Mouse (Mus musculus) embryonic facial prominence, embryonic 11.5 days (tissue): ENCODE results near the gene Rpl22l1. TPM values are rescaled to one million over a fixed set of nuclear protein-coding genes. Genes with fewer than 3 reads are reported as not detected.
A peak's percentile ranks its signal among the peaks of the same experiment; 100 is the strongest.
"Not testable (repeated sequence)": the region's sequence is repeated elsewhere in the genome, so short reads cannot be mapped to it uniquely, and the experiment has no call there.

Experiments
- ATAC-seq: fragments of 200-750 bp; cut with Nextera tagmentation; replicated peaks from 2 replicates; pipeline ENCODE4 v1.8.0; 2017; ENCODE audit warnings: low read depth; ENCODE audit not compliant: insufficient number of reproducible peaks, low FRiP score, low TSS enrichment
- DNase-seq: peaks from one replicate; pipeline ENCODE4 v3.0.0-alpha.2; 2015; ENCODE audit warnings: low spot score
- H3K27ac ChIP-seq: fragments of 300-500 bp; sonication (generic); replicated peaks from 2 replicates; pipeline ENCODE4 v1.5.1; 2014; ENCODE audit warnings: mild to moderate bottlenecking, low read depth, low read length, control low read depth
- H3K27me3 ChIP-seq: fragments of 300-500 bp; sonication (generic); 2 replicates; pipeline ENCODE4 v1.6.1; 2014; ENCODE audit warnings: mild to moderate bottlenecking, low read length, moderate library complexity, mixed read lengths; ENCODE audit not compliant: control insufficient read depth, insufficient read depth
- H3K36me3 ChIP-seq: fragments of 300-500 bp; sonication (generic); replicated peaks from 2 replicates; pipeline ENCODE4 v1.6.1; 2014; ENCODE audit warnings: low read depth, mild to moderate bottlenecking, low read length, moderate library complexity, mixed read lengths; ENCODE audit not compliant: control insufficient read depth, insufficient read depth
- H3K4me1 ChIP-seq: fragments of 300-500 bp; sonication (generic); 2 replicates; pipeline ENCODE4 v1.6.1; 2014; ENCODE audit warnings: low read length, mixed read lengths; ENCODE audit not compliant: control insufficient read depth, insufficient read depth
- H3K4me2 ChIP-seq: fragments of 300-500 bp; sonication (generic); 2 replicates; pipeline ENCODE4 v1.6.1; 2014; ENCODE audit warnings: low read depth, mild to moderate bottlenecking, control low read depth, low read length, moderate library complexity
- H3K4me3 ChIP-seq: fragments of 300-500 bp; sonication (generic); 2 replicates; pipeline ENCODE4 v1.5.1; 2014; ENCODE audit warnings: low read depth, low read length, control low read depth
- H3K9ac ChIP-seq: fragments of 300-500 bp; sonication (generic); replicated peaks from 2 replicates; pipeline ENCODE4 v1.6.1; 2014; ENCODE audit warnings: mild to moderate bottlenecking, control low read depth, low read length
- H3K9me3 ChIP-seq: fragments of 300-500 bp; sonication (generic); replicated peaks from 2 replicates; pipeline ENCODE4 v1.6.1; 2016; ENCODE audit warnings: mild to moderate bottlenecking, low read length, inconsistent platforms, mixed read lengths; ENCODE audit not compliant: control insufficient read depth
- WGBS: fragments of 180-500 bp; shearing (Covaris S2); extraction: QIAGEN DNeasy Blood & Tissue Kit; methylation state at CpG from one replicate; pipeline ENCODE4 v1.1.7; 2014; 5-methylcytosine and 5-hydroxymethylcytosine counted together
- polyA plus RNA-seq: library from polyadenylated mRNA; unstranded; fragments of >200 nt; fragmentation: Nextera tagmentation; extraction: Ambion mirVana; gene quantifications from 2 replicates; pipeline ENCODE4 v1.2.1, GENCODE M21; 2014

Rpl22l1 gene
- 444 and 499 TPM in 2 replicates for polyA plus RNA-seq

DNA sequence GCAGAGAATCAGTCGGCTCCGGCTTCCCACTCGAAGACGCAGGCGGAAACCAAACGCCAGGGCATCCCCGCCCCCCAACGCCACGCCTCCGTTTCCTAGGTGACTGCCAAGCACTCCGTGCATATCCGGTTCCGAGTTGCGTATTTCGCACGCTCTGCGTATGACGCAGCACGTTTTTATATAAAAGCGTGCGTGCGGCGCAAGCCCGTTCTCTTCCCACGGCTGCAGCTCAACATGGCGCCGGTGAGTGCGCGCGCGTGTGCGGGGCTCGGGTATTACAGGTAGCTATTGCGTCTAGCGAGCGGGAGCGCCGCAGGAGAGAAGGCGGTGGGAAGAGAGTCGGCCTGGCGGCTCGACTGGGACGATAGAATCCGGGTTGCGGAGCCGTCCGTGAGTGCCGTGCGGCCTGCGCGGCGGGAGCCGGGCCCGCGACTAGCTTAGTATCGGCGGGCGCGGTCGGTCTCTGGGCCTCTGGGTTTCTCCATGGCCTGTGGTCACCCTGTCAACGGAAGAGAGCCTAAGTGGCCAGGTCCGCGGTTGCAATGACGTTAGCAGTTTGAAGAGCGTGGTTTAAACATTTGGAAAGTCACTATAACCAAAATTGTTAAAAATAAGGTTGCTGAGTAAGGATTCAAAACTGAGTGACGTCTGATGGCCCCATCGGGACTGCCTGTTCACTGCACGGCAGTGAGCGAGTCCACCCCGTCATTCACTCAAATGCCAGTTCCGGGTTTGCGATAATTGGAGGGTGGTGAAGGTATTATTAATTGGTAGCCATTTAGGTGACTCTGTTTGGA is at the start of gene Rpl22l1:
Gene Rpl22l1 (plus strand): TSS at position 136 of the 797 bp plus-strand sequence.
- WGBS, result under 1% methylated on average over 72 of the region's 72 CpGs
- Histone ChIP-seq H3K27me3 (no peaks in the 10 kb centered on the region), H3K4me2 (peak within 1 kb of the TSS; percentile 66), H3K36me3 (no peaks in the 10 kb centered on the region), H3K4me1 (no peaks in the 10 kb centered on the region), H3K9ac (peak within 1 kb of the TSS; percentile 89), H3K9me3 (no peaks in the 10 kb centered on the region), H3K4me3 (peak within 1 kb of the TSS; percentile 85), H3K27ac (peak within 1 kb of the TSS; percentile 60)
- DNase-seq (peak; percentile 99), ATAC-seq (peak; percentile 99)

DNA sequence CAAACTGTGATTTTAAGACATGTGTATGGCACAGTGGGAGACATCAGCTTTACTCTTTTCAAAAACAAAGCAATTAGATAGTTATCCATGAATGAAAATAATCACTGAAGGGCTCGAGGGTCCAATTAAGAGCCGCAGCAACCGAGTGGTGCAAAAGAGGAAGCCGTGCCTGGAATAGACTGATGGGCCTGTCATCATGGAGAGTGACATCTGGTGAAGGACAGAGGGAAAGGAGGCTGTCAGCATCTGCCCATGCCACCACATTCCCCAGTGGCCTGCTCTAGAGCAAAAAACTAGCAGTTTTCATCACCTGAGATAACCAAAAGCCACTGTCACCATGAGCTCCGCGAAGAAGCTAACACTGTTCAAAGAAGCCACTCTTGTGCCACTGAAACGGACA is 49.8 kb upstream of the Rpl22l1 start:
- H3K36me3 ChIP-seq, result no peaks in the 10 kb centered on the region
- H3K9me3 ChIP-seq, result no peaks in the 10 kb centered on the region
- DNase-seq (no peak), ATAC-seq (no peak)
- 61% methylated on average over 7 of the region's 7 CpGs for WGBS
- H3K9ac ChIP-seq, result no peak overlapping the region
- H3K4me2 ChIP-seq, result no peak overlapping the region
- H3K4me3 ChIP-seq, result no peak overlapping the region
- H3K27ac ChIP-seq, result no peak overlapping the region
- no peaks in the 10 kb centered on the region for H3K27me3 ChIP-seq
- no peaks in the 10 kb centered on the region for H3K4me1 ChIP-seq

DNA sequence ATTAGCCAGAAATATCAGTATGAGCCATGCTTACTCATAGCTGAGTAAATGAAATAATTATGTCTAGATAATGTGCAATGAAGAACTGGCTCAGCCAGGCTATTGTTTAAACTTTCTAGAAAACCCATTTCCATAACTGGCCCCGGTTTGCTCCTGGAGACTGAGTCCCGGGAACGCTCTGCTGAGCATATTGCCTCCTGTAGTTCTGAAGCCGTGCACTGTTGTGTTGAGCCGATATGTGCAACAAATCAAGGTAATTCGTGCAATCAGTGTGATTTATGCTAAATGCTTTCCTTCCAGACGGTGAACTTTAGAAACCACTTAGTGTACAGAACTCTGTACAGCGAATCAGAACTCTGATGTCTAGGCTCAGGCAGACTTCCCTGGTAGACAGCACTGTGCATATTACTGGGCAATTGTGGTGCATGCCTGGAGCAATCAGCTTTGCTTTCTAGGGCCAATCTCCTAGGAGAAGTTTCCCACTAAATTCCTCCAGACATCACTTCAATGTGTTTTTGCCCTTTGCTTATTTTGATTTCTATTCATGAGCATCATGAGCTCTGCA is 43.9 kb upstream of the Rpl22l1 start:
- no peaks in the 10 kb centered on the region for H3K36me3 ChIP-seq
- H3K27ac ChIP-seq, result no peak overlapping the region
- ATAC-seq (no peak), DNase-seq (no peak)
- H3K4me2 ChIP-seq, result no peak overlapping the region
- no peak overlapping the region for H3K9ac ChIP-seq
- H3K9me3 ChIP-seq, result no peaks in the 10 kb centered on the region
- H3K27me3 ChIP-seq, result no peaks in the 10 kb centered on the region
- WGBS, result 82% methylated on average over 8 of the region's 8 CpGs
- H3K4me3 ChIP-seq, result no peak overlapping the region
- no peaks in the 10 kb centered on the region for H3K4me1 ChIP-seq

GRCm38 (mm10) chr3:28766935-28767334 is 38.3 kb upstream of the Rpl22l1 start:
- ATAC-seq, result no peak
- Histone ChIP-seq H3K27ac (no peak overlapping the region), H3K9ac (no peak overlapping the region), H3K36me3 (no peaks in the 10 kb centered on the region), H3K9me3 (no peaks in the 10 kb centered on the region), H3K4me2 (no peak overlapping the region), H3K4me3 (no peak overlapping the region), H3K27me3 (no peaks in the 10 kb centered on the region), H3K4me1 (no peaks in the 10 kb centered on the region)
- DNase-seq, result no peak
- WGBS, result 90% methylated on average over 4 of the region's 4 CpGs

- WGBS, result 59% methylated on average over 3 of the region's 3 CpGs
- no peak overlapping the region for H3K9ac ChIP-seq
- H3K4me1 ChIP-seq, result no peaks in the 10 kb centered on the region
- no peak for ATAC-seq
- H3K36me3 ChIP-seq, result no peaks in the 10 kb centered on the region
- DNase-seq, result no peak
- no peak overlapping the region for H3K4me3 ChIP-seq
- no peak overlapping the region for H3K4me2 ChIP-seq
- no peak overlapping the region for H3K27ac ChIP-seq
- no peaks in the 10 kb centered on the region for H3K9me3 ChIP-seq
- no peaks in the 10 kb centered on the region for H3K27me3 ChIP-seq
Observed at GRCm38 (mm10) chr3:28768222-28768621, 37.0 kb upstream of the Rpl22l1 start.

DNA sequence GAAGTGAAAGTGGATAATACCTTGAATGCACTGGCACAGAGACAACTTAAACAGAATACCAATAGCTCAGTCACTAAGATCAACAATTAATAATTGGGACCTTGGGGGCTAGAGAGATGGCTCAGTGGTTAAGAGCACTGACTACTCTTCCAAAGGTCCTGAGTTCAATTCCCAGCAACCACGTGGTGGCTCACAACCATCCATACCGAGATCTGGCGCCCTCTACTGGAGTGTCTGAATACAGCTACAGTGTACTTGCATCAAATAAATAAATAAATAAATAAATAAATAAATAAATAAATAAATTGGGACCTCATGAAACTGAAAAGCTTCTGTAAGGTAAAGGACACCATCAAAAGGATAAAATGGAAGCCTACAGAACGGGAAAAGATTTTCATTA is 32.3 kb upstream of the Rpl22l1 start:
- not testable (repeated sequence) for H3K4me3 ChIP-seq, DNase-seq, ATAC-seq, H3K9me3 ChIP-seq, H3K9ac ChIP-seq, H3K36me3 ChIP-seq, H3K27ac ChIP-seq, H3K4me2 ChIP-seq, H3K27me3 ChIP-seq, H3K4me1 ChIP-seq
- 60% methylated on average over 4 of the region's 4 CpGs for WGBS

DNA sequence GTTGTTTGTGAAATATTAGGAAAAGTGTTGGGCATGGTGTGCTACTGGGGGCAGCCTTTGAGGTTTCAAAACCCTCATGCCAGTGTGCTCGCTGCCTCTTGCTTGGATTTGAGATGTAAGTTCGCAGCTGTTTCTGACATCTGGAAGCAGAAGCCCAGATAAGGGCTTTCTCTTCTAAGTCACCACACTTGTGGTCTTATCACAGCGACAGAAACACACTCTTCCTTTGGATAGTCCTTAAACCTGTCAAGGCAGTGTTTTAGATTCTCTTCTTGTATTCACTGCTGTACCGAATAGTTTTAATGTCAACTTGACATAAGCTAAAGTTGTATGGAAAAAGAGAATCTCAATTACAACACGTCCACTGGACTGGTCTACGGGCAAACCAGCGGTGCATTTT is 29.9 kb upstream of the Rpl22l1 start:
- no peak for DNase-seq
- H3K9ac ChIP-seq, result no peak overlapping the region
- H3K36me3 ChIP-seq, result no peaks in the 10 kb centered on the region
- no peak for ATAC-seq
- H3K27ac ChIP-seq, result no peak overlapping the region
- H3K4me2 ChIP-seq, result no peak overlapping the region
- H3K9me3 ChIP-seq, result no peaks in the 10 kb centered on the region
- H3K4me3 ChIP-seq, result no peak overlapping the region
- H3K4me1 ChIP-seq, result no peaks in the 10 kb centered on the region
- no peaks in the 10 kb centered on the region for H3K27me3 ChIP-seq
- 88% methylated on average over 7 of the region's 7 CpGs for WGBS

- no peaks in the 10 kb centered on the region for H3K36me3 ChIP-seq
- no peak overlapping the region for H3K4me3 ChIP-seq
- no peak overlapping the region for H3K27ac ChIP-seq
- no peak overlapping the region for H3K9ac ChIP-seq
- H3K27me3 ChIP-seq, result no peaks in the 10 kb centered on the region
- DNase-seq, result no peak
- H3K4me2 ChIP-seq, result no peak overlapping the region
- H3K4me1 ChIP-seq, result no peaks in the 10 kb centered on the region
- WGBS, result 93% methylated on average over 1 of the region's 1 CpGs
- ATAC-seq, result no peak
- H3K9me3 ChIP-seq, result no peaks in the 10 kb centered on the region
Observed at GRCm38 (mm10) chr3:28775958-28776357, 29.3 kb upstream of the Rpl22l1 start.
